Mouse (Mus musculus): Measurements from ENCODE around the gene Wdr54. TPM values are rescaled to one million over a fixed set of nuclear protein-coding genes. Genes with fewer than 3 reads are reported as not detected.

The Wdr54 gene
- polyA plus RNA-seq, 1 experiment from 2014 or later = 10.2 TPM

- WGBS = 78% methylated on average over 11 of the region's 11 CpGs
- Histone ChIP-seq H3K4me2 (peak overlapping the region; percentile 96), H3K27me3 (no peaks in the 10 kb centered on the region), H3K27ac (peak overlapping the region; percentile 78), H3K36me3 (peaks cover 34% of the 10 kb centered on the region), H3K9me3 (no peaks in the 10 kb centered on the region), H3K4me3 (replicated peaks) (peak overlapping the region; percentile 83), H3K9ac (replicated peaks) (peak overlapping the region; percentile 90), H3K4me1 (replicated peaks) (peaks cover 33% of the 10 kb centered on the region)
- no peak for ATAC-seq (ENCODE audit: insufficient number of reproducible peaks, insufficient read depth, low FRiP score, low TSS enrichment, low read depth)
Measured at GRCm38 (mm10) chr6:83116373-83117164, 39.6 kb downstream of the Wdr54 start.

GRCm38 (mm10) chr6:83115682-83116372, 40.4 kb downstream of the Wdr54 start:
- Histone ChIP-seq H3K4me2 (peak overlapping the region; percentile 96), H3K4me3 (replicated peaks) (peak overlapping the region; percentile 83), H3K36me3 (peaks cover 41% of the 10 kb centered on the region), H3K27ac (peak overlapping the region; percentile 78), H3K4me1 (replicated peaks) (peaks cover 33% of the 10 kb centered on the region), H3K9me3 (no peaks in the 10 kb centered on the region), H3K27me3 (no peaks in the 10 kb centered on the region), H3K9ac (replicated peaks) (peak overlapping the region; percentile 90)
- 3% methylated on average over 47 of the region's 48 CpGs for WGBS
- ATAC-seq (ENCODE audit: insufficient number of reproducible peaks, insufficient read depth, low FRiP score, low TSS enrichment, low read depth) = peak; percentile 57

DNA sequence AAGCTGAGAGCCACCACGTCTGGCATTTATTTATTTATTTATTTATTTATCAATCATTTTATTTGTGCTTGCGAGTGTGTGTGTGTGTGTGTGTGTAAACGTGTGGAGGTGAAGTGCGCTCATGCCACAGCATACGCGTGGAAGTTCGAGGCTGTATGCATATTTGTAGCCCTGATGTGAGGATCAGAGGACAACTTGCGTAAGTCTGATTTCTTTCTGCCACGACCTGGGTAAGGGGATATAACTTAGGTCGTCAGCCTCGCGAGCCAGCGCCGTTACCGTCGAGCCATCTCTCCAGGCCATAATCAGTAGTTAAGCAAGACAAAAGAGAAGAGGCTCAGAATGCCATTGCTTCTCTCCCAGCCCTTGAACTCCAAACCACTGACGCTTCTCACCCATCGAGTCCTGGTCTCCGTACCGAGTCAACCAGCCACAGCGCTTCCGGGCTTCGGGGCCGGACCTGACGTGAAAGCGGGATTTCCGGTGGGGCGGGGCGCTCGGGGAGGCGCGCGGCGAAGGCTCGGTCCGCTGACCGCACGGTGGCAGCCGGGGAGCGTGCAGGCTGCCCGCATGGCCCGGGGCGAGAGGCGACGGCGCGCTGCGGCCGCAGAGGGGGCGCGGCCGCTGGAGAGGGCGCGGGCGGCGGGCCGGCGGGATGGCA, 41.1 kb downstream of the Wdr54 start, which contains the start of gene Mogs:
Mogs (plus strand) TSS at position 486 of the 661 bp plus-strand sequence.
- H3K9ac ChIP-seq (replicated peaks) = peak within 1 kb of the TSS; percentile 90
- whole genome bisulfite sequencing = under 1% methylated on average over 56 of the region's 58 CpGs

DNA sequence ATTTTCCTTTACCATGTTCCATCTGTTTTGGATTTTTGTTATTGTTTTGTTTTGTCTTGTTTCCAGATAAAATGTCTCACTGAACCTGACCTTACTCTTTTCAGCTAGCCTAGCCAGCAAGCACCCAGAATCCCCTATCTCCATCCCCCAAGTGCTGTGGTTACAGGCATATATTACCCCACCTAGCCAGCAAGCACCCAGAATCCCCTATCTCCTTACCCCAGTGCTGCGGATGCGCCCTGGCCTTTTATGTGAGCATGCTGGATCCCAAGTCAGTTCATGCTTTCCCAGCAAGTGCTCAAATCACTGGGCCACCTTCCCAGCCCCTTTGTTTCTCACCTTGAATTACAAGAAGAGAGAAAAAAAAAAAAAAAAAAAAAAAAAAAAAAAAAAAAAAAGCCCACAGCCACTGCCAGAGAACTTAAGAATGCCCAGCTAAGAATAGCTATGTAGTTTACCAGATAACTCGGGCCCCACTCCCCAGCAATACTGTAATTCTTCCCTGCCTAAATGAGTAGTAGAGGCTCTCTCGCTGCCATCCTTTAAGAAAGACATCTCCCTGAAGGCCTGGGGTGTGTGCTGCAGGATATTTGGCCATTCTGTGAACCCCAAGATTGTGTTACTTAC, 44.6 kb downstream of the Wdr54 start:
- no peak for ATAC-seq (ENCODE audit: insufficient number of reproducible peaks, insufficient read depth, low FRiP score, low TSS enrichment, low read depth)
- no peak overlapping the region for H3K4me2 ChIP-seq
- peaks cover 37% of the 10 kb centered on the region for H3K4me1 ChIP-seq (replicated peaks)
- no peak overlapping the region for H3K27ac ChIP-seq
- no peaks in the 10 kb centered on the region for H3K9me3 ChIP-seq
- WGBS = 89% methylated on average over 4 of the region's 4 CpGs
- H3K36me3 ChIP-seq = peaks cover 8% of the 10 kb centered on the region; the same call in 1 of the 2 replicates
- no peaks in the 10 kb centered on the region for H3K27me3 ChIP-seq
- no peak overlapping the region for H3K4me3 ChIP-seq (replicated peaks)
- H3K9ac ChIP-seq (replicated peaks) = no peak overlapping the region

More for the DNA sequence above, 41.1 kb downstream of the Wdr54 start, which contains the start of gene Mogs:
- Histone ChIP-seq H3K4me1 (replicated peaks) (peaks cover 30% of the 10 kb centered on the region), H3K27ac (peak within 1 kb of the TSS; percentile 78), H3K27me3 (no peaks in the 10 kb centered on the region), H3K9me3 (no peaks in the 10 kb centered on the region), H3K4me3 (replicated peaks) (peak within 1 kb of the TSS; percentile 83), H3K36me3 (peaks cover 42% of the 10 kb centered on the region), H3K4me2 (peak within 1 kb of the TSS; percentile 96)
- peak; percentile 76 for ATAC-seq (ENCODE audit: insufficient number of reproducible peaks, insufficient read depth, low FRiP score, low TSS enrichment, low read depth)

- Histone ChIP-seq H3K9ac (replicated peaks) (peak within 1 kb of the TSS; percentile 92), H3K9me3 (no peaks in the 10 kb centered on the region), H3K4me1 (replicated peaks) (peaks cover 22% of the 10 kb centered on the region), H3K4me2 (peak within 1 kb of the TSS; percentile 80), H3K36me3 (peaks cover 17% of the 10 kb centered on the region; the same call in 1 of the 2 replicates), H3K27me3 (no peaks in the 10 kb centered on the region), H3K4me3 (replicated peaks) (peak within 1 kb of the TSS; percentile 90), H3K27ac (peak within 1 kb of the TSS; percentile 81)
- WGBS = under 1% methylated on average over 76 of the region's 76 CpGs
- peak; percentile 61 for ATAC-seq (ENCODE audit: insufficient number of reproducible peaks, insufficient read depth, low FRiP score, low TSS enrichment, low read depth)
Measured at GRCm38 (mm10) chr6:83108762-83109668, 47.2 kb downstream of the Wdr54 start, which contains the start of gene Mrpl53. Gene Mrpl53, plus strand, starts transcription at chr6:83109040.

GRCm38 (mm10) chr6:83107566-83108400, 48.4 kb downstream of the Wdr54 start:
- peak overlapping the region; percentile 80 for H3K4me2 ChIP-seq
- no peaks in the 10 kb centered on the region for H3K9me3 ChIP-seq
- H3K27me3 ChIP-seq = peaks cover 3% of the 10 kb centered on the region; the same call in 1 of the 2 replicates
- peaks cover 17% of the 10 kb centered on the region; the same call in 1 of the 2 replicates for H3K36me3 ChIP-seq
- ATAC-seq (ENCODE audit: insufficient number of reproducible peaks, insufficient read depth, low FRiP score, low TSS enrichment, low read depth) = 0 out of 2 replicates have a peak, but pooled peaks have one; percentile 13
- 0 out of 2 replicates have a peak overlapping the region, but pooled peaks have one; percentile 81 for H3K27ac ChIP-seq
- WGBS = 36% methylated on average over 13 of the region's 13 CpGs
- H3K9ac ChIP-seq (replicated peaks) = no peak overlapping the region
- H3K4me1 ChIP-seq (replicated peaks) = peaks cover 30% of the 10 kb centered on the region
- H3K4me3 ChIP-seq (replicated peaks) = peak overlapping the region; percentile 90

- ATAC-seq (ENCODE audit: insufficient number of reproducible peaks, insufficient read depth, low FRiP score, low TSS enrichment, low read depth) = no peak
- peaks cover 37% of the 10 kb centered on the region for H3K4me1 ChIP-seq (replicated peaks)
- 83% methylated on average over 4 of the region's 4 CpGs for WGBS
- no peaks in the 10 kb centered on the region for H3K9me3 ChIP-seq
- H3K27ac ChIP-seq = no peak overlapping the region
- H3K4me2 ChIP-seq = no peak overlapping the region
- H3K9ac ChIP-seq (replicated peaks) = no peak overlapping the region
- H3K36me3 ChIP-seq = peaks cover 9% of the 10 kb centered on the region; the same call in 1 of the 2 replicates
- no peak overlapping the region for H3K4me3 ChIP-seq (replicated peaks)
- H3K27me3 ChIP-seq = peaks cover 3% of the 10 kb centered on the region; the same call in 1 of the 2 replicates
Measured at GRCm38 (mm10) chr6:83104158-83104557, 52.0 kb downstream of the Wdr54 start.

- Histone ChIP-seq H3K27me3 (peaks cover 3% of the 10 kb centered on the region; the same call in 1 of the 2 replicates), H3K4me3 (replicated peaks) (peak overlapping the region; percentile 78), H3K4me2 (peak overlapping the region; percentile 99), H3K9me3 (no peaks in the 10 kb centered on the region), H3K27ac (no peak overlapping the region), H3K9ac (replicated peaks) (peak overlapping the region; percentile 79; the same call in 1 of the 2 replicates), H3K4me1 (replicated peaks) (peaks cover 33% of the 10 kb centered on the region), H3K36me3 (peaks cover 9% of the 10 kb centered on the region; the same call in 1 of the 2 replicates)
- 39% methylated on average over 11 of the region's 11 CpGs for WGBS
- peak; percentile 26; the same call in 1 of the 2 replicates for ATAC-seq (ENCODE audit: insufficient number of reproducible peaks, insufficient read depth, low FRiP score, low TSS enrichment, low read depth)
Measured at GRCm38 (mm10) chr6:83103130-83103650, 53.0 kb downstream of the Wdr54 start.

Data from limb, embryonic 12.5 days (tissue).